18 mouse cellular contexts compared by ENCODE assay signal in the genomic region with DNA sequence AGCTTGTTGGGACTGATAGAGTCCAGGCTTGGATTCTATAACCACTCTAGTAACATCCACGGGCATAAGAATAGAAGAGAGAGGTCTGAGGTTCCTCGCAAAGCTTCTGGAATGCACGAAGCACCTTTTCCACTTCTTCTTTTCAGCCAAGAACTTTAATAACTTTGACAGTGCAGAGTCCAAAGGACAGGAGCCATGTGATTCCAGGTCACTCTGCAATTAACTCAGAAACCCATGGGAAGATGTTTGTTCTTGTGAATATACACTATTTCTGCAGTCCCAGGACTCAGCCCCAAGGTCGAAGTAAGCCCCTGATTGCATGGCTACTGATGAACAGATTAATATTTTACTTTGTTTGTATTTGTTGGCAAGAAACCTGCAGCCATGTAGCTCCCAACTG.
"Had no signal": no experiment of that assay in that cellular context is flagged by ENCODE, and none has a peak within 500 bp of the region (broad histone marks: within the 10 kb centered on the region; RNA-seq: fewer than 3 reads in every experiment).

No protein-coding gene starts in this region.

- H3K36me3 ChIP-seq: limb, embryonic 13.5 days; liver, embryonic 15.5 days; midbrain, embryonic 15.5 days; neural tube, embryonic 13.5 days; stomach, embryonic 15.5 days had no signal

- H3K9me3 ChIP-seq: limb, embryonic 13.5 days; liver, embryonic 15.5 days; megakaryocyte, embryonic 14.5 days; midbrain, embryonic 15.5 days; neural tube, embryonic 13.5 days; stomach, embryonic 15.5 days had no signal

- H3K9ac ChIP-seq: hindbrain, embryonic 14.5 days; limb, embryonic 13.5 days; liver, embryonic 15.5 days; lung, embryonic 14.5 days; midbrain, embryonic 15.5 days; neural tube, embryonic 13.5 days; stomach, embryonic 15.5 days had no signal

- H3K27ac ChIP-seq: hindbrain, embryonic 14.5 days; kidney, postnatal 0 days; layer of hippocampus, adult 2 months; limb, embryonic 13.5 days; liver, embryonic 15.5 days; macrophage; midbrain, embryonic 15.5 days; neural tube, embryonic 13.5 days; stomach, embryonic 15.5 days had no signal

- H3K4me2 ChIP-seq: hindbrain, embryonic 14.5 days; limb, embryonic 13.5 days; liver, embryonic 11.5 days; liver, embryonic 15.5 days; lung, embryonic 14.5 days; midbrain, embryonic 11.5 days; midbrain, embryonic 15.5 days; neural tube, embryonic 13.5 days; stomach, embryonic 15.5 days had no signal

- ATAC-seq: midbrain, embryonic 15.5 days had no signal

- H3K4me1 ChIP-seq: limb, embryonic 13.5 days; liver, embryonic 15.5 days; midbrain, embryonic 15.5 days; neural tube, embryonic 13.5 days had no signal

- DNase-seq: left cerebral cortex, postnatal 4 days; lung, embryonic 14.5 days; lung, postnatal 14 days; retina, postnatal 1 day; right cerebral cortex, postnatal 4 days; thymus, postnatal 36 days had no signal

- H3K27me3 ChIP-seq: limb, embryonic 13.5 days; liver, embryonic 15.5 days; midbrain, embryonic 15.5 days; neural tube, embryonic 13.5 days; stomach, embryonic 15.5 days had no signal

- H3K4me3 ChIP-seq: layer of hippocampus, adult 2 months; limb, embryonic 13.5 days; liver, embryonic 15.5 days; megakaryocyte, embryonic 14.5 days; midbrain, embryonic 15.5 days; neural tube, embryonic 13.5 days; stomach, embryonic 15.5 days had no signal
